Mouse (Mus musculus) frontal cortex, postnatal 25 days (tissue): ENCODE measurements around the gene Tnfsf13b.
A peak's percentile ranks its signal among the peaks of the same experiment; 100 is the strongest.

ENCODE experiments used
- DNase-seq, 2 experiments: peaks; one replicate each; pipeline ENCODE4 v3.0.0; 2022; ENCODE audit warnings: low spot score in 2 of 2

The Tnfsf13b gene

GRCm38 (mm10) chr8:10006156-10006985 is at the start of gene Tnfsf13b:
Gene Tnfsf13b, plus strand, starts transcription at chr8:10006467.
- no peak for DNase-seq

GRCm38 (mm10) chr8:9958338-9958737 is 47.9 kb upstream of the Tnfsf13b start:
- no peak for DNase-seq

DNA sequence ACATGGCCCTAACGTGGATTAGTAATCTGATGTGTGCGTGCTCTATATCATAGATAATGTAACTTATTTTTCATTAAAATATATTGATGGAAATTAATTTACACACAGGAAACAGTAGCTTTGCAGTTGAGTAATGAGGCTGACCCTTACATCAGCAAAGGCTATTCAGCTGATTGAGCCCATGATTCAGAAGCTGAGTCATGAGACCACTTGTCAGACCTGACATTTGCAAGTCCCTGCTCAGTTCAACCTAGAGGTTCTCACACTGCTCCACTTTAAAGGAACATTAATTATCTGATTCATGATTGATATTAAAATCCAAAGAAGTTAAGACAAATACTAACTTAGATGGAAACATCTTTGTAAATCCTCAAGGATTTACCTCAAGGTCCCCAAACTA is 46.3 kb upstream of the Tnfsf13b start:
- DNase-seq: no peak

- DNase-seq: no peak
These were observed 34.4 kb upstream of the Tnfsf13b start for GRCm38 (mm10) chr8:9971866-9972265.

DNA sequence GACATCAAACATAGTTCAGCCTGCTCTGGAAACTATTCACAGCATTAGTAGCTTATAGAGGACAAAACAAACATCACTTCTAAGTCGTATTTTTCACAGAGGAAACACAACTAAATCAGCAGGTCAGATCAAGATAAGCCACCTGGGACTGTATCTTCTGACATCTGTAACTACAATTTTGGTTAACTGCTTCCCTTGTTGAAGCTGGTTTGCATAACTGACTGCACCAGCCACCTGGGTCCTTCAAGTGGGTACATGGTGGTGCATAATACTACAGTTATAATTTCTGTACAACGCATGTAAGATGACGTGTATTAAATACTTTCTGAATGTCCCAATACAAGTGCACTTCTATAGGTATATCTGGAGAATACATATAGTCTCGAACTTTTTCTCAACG is 31.0 kb upstream of the Tnfsf13b start:
- no peak for DNase-seq

- DNase-seq: peak; percentile 98
These were observed 30.2 kb upstream of the Tnfsf13b start for GRCm38 (mm10) chr8:9975898-9976611.

- DNase-seq: no peak
These were observed 29.3 kb upstream of the Tnfsf13b start for GRCm38 (mm10) chr8:9977016-9977415.

DNA sequence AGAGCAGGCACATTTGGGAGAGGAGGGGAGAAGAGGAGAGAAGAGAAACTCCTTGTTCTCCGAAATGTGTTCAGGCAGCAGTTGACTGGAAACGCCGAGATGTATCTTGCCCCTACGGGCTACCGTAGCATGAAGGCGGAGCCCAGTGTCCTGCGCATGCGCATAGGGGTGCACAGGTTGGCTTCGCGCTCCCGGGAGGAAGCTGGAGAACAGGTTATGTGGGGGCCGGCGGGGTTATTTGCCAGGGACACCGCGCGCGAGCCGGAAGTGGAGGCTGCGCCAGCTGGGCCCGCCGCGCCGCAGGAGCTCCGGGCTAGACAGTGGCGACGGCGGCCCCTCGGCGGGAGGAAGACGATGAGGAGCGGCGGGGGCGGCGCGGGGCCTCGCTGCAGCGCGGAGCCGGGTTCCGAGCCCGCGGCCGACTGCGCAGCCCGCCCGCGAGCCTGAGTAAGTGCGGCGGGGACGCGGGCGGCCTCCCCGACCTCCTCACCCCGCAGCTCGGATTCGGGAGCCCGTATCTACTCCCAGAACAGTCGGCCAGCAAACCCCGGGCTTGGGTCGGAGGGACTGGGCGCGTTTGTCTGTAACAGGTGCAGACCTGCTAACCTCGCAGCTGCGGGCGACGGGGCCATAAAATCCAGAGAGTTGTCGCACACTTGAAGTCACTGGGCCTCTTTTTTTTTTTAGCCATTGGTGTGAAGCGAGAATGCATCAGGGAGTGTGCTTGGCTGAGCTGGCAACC is 28.5 kb upstream of the Tnfsf13b start, which contains the start of the genes Lig4 and Abhd13:
TSS of gene Lig4 (minus strand) at position 114 of the 742 bp plus-strand sequence.
TSS of gene Abhd13 (plus strand) at position 135 of the 742 bp plus-strand sequence.
- DNase-seq: peak; percentile 99

DNA sequence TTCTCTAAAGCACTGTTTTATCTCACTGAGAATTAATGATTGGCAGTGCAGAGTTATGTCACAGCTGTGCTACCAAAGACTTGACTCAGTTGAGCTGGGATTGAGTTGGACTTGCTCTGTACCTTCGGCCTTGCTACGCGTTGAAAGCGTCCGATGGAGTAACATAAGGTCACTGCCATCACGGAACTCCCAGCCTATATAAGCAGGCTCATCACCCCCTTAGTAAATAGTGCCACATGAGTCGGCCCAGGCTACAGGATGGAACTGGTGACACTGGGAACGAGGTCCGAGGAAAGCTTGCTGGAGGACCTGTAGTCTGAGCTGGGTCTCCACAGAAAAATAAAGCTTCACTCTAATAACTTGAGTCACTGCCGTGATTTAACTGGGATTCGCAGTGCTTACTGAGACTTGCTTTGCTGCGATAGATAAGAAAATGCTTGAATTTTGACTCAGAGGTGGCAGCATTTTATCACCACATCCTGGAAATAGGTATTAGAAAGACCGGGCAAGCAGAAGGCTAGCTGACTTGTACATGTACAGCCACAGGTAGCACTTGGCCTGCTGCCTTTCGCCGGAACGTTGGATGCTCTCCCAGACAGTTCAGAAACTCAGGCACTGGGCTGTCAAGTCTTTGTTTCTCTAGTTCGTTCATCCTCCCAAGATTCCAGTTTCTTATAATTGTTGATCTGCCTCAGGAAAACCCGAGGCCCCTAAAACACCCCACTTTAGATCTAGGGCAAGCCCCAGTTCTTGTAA is 27.6 kb upstream of the Tnfsf13b start:
- no peak for DNase-seq

GRCm38 (mm10) chr8:9979746-9980145 is 26.5 kb upstream of the Tnfsf13b start:
- DNase-seq: no peak

DNA sequence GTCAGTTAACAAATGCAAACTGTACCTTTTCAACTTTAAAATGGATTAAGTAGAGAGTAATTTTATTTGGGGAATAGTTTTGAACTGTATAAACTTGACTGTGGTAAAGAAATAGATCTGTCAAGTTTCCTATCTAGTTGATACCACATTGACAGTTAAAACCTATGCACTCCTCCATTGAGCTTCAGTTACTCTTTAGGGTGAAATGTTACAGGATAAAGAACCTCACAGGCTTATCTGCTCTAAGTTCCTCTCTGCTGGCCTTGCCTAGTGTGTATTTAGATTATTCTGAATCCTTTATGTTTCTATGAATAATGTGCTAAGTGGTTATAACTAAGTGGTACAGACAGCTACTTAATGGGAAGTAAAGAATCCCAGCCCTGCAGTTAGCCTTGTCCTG is 26.1 kb upstream of the Tnfsf13b start:
- DNase-seq: no peak

GRCm38 (mm10) chr8:10004115-10004514 is 2.2 kb upstream of the Tnfsf13b start:
- DNase-seq: no peak

- peak; percentile 17 to 20 for DNase-seq
These were observed 856 bp downstream of the Tnfsf13b start for GRCm38 (mm10) chr8:10006986-10007659.

GRCm38 (mm10) chr8:10007660-10008028 is 1.4 kb downstream of the Tnfsf13b start:
- DNase-seq: no peak

DNA sequence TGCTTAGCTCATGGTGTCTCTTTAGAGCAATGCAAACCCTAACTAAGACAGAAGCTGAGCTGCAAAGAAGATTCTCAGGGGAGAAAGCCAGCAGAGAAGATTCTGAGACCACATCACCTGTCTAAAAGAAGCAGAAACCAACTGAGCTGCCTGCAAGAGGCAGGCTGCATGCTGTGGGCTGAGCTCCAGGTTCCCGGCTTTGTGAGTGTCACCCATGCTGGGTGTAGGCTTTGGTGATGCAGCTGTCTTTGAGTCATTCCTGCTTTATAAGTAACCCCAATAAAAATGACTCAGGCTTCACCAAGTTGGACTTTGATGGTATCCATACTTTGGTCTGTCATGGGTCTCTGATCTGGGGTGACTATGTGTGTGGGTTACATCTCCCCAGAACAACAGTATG is 10.0 kb downstream of the Tnfsf13b start:
- no peak for DNase-seq

DNA sequence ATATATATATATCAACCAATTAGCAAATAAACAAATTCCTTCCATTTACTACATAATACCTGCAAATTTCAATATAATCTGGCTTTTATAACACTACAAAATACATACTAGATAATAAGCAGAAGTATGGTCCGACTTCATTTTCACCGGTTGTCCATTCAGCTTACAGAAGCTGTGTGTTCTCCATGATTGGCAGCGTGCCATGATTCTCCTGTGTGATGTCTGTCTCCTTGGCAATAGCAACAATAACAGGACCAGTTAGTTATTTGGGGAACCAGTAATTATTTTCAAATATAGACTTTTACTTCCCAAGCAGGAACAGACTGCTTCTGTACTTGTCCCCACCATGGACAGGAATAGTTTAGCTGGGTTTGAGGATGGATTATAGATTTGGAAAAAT is 11.0 kb downstream of the Tnfsf13b start:
- DNase-seq: no peak

DNA sequence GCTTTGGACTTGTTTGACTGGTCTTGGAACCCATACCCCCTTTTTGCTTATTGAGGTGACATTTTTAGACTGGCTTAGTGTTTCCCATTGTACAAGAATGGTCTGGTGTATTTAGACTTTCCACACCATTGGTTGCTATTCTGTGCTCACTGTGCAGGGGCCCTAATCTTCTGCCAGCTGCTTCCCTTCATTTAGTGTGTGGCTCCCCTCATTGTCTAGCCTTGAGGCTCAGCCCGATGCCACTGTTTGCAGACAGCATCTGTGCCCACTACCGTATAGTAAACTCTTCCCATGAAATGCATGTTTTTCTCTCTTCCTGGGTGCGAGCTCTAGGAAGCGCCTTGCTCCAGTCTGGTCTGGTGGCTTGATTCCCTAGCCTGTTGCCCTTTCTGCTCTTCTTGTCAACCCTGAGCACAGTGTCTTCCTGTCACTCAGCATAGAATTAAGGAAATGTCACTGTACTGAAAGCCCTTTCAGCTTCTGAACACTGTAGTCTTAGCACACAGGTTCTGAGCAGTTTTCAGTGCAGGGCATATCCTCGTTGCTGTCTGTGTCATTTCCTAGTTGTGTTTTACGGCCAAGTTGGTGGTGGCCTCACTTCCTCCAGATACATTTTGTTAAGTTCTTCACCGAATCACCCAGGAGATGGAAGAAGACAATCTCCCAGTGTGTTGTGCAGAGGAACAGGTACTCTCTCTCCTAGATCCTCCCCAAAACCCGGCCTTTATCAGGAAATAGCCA is 24.2 kb downstream of the Tnfsf13b start:
- no peak for DNase-seq

- no peak for DNase-seq
These were observed 24.9 kb downstream of the Tnfsf13b start for GRCm38 (mm10) chr8:10031177-10031576.

GRCm38 (mm10) chr8:10040866-10041265 is 34.6 kb downstream of the Tnfsf13b start:
- no peak for DNase-seq

- peak; percentile 24 to 43 for DNase-seq
These were observed 37.7 kb downstream of the Tnfsf13b start for GRCm38 (mm10) chr8:10043842-10044510.
